In the genomic region with DNA sequence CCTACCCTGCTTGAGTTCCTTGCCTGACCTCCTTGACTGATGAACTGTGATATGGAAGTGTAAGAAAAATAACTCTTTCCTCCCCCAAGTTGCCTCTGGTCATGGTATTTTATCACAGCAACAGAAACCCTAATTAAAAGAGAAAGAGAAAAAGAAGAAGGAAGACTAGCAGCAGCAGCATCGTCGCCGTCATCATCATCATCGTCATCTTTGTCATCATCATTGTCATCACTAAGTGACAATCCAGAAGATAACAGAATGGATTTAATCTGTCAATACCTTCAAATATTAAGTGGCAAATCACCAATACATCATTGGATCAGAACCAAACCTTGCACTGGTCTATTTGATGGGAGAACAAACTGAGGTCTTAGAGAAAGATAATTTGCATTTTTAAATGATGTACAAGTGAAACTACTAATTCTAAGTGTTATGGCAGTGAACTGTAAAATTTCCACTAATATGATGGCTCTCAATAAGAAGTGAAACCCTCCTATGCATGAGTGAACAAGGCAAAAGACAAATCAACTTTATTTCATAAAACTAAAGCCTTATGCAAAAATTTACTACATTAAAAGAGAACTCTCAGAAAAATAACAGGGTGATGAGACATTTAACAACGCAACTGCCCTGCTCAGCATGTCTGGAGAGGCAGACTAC, we compare ENCODE assay signal across 22 mouse cellular contexts.
"Had no signal": no experiment of that assay in that cellular context is flagged by ENCODE, and none has a peak within 500 bp of the region (broad histone marks: within the 10 kb centered on the region; RNA-seq: fewer than 3 reads in every experiment).

No protein-coding gene starts in this region.

- H3K9me3 ChIP-seq: liver, embryonic 15.5 days; lung, embryonic 15.5 days; megakaryocyte, embryonic 14.5 days; midbrain, embryonic 13.5 days; midbrain, embryonic 15.5 days; neural tube, embryonic 12.5 days; stomach, embryonic 15.5 days had no signal

- DNase-seq: liver, postnatal 0 days; lung, adult 2 months; lung, postnatal 14 days; lung, postnatal 36 days; retina, postnatal 1 day; right cerebral cortex, adult 18-20 months; right cerebral cortex, postnatal 25 days; right cerebral cortex, postnatal 4 days; thymus, adult 2 months; thymus, postnatal 25 days; thymus, postnatal 4 days had no signal

- H3K36me3 ChIP-seq: liver, embryonic 15.5 days; lung, embryonic 15.5 days; midbrain, embryonic 13.5 days; midbrain, embryonic 15.5 days; neural tube, embryonic 12.5 days; stomach, embryonic 15.5 days had no signal

- ATAC-seq: liver, postnatal 0 days; lung, postnatal 0 days; midbrain, embryonic 13.5 days; midbrain, embryonic 15.5 days had no signal

- H3K4me1 ChIP-seq: megakaryocyte, embryonic 14.5 days; midbrain, embryonic 13.5 days; midbrain, embryonic 15.5 days; neural tube, embryonic 12.5 days; stomach, embryonic 15.5 days had no signal

- H3K4me3 ChIP-seq: liver, embryonic 15.5 days; lung, embryonic 15.5 days; megakaryocyte, embryonic 14.5 days; midbrain, embryonic 13.5 days; midbrain, embryonic 15.5 days; neural tube, embryonic 12.5 days; stomach, embryonic 15.5 days had no signal

- H3K27me3 ChIP-seq: liver, embryonic 15.5 days; lung, embryonic 15.5 days; megakaryocyte, embryonic 14.5 days; midbrain, embryonic 13.5 days; midbrain, embryonic 15.5 days; neural tube, embryonic 12.5 days; stomach, embryonic 15.5 days had no signal

- H3K27ac ChIP-seq: liver, embryonic 15.5 days; lung, embryonic 15.5 days; macrophage; midbrain, embryonic 13.5 days; midbrain, embryonic 15.5 days; neural tube, embryonic 12.5 days; stomach, embryonic 15.5 days; stomach, postnatal 0 days had no signal

- H3K4me2 ChIP-seq: liver, embryonic 15.5 days; lung, embryonic 15.5 days; midbrain, embryonic 11.5 days; midbrain, embryonic 13.5 days; midbrain, embryonic 15.5 days; neural tube, embryonic 12.5 days; stomach, embryonic 15.5 days had no signal

- H3K9ac ChIP-seq: liver, embryonic 15.5 days; liver, postnatal 0 days; lung, embryonic 15.5 days; midbrain, embryonic 13.5 days; midbrain, embryonic 15.5 days; neural tube, embryonic 12.5 days; stomach, embryonic 15.5 days had no signal
